Mouse (Mus musculus): ENCODE data around the gene Igflr1. TPM values are rescaled to one million over a fixed set of nuclear protein-coding genes. Genes with fewer than 3 reads are reported as not detected.

Gene Igflr1
- polyA plus RNA-seq, 1 experiment from 2014 or later = 1.0 TPM

- DNase-seq (ENCODE audit: low read depth, low spot score) = no peak
- no peak for TF ChIP-seq CTCF (IDR thresholded peaks at IDR 0.05)
- CTCF ChIA-PET = interaction anchor here (0.8 to 1.8 kb wide), 3 partner anchors 16 to 62 kb away, joined by 3 to 6 read pairs (median 6); no protein-coding TSS in a partner anchor
- no peaks in the 10 kb centered on the region for H3K27me3 ChIP-seq
- ATAC-seq = no peak
- in situ Hi-C loops (cut with MboI; ENCODE audit: low pct_unique_long_range_greater_than_20kb) = loop anchor here (10.0 kb wide), 1 partner anchor 1728 kb away; the partner anchor contains the start of gene Ech1
- POLR2A ChIA-PET = interaction anchor here (0.7 to 1.0 kb wide), 3 partner anchors 10 to 32 kb away, joined by 3 read pairs; partner anchors contain the start of genes Gm49396 and U2af1l4
Measured at GRCm38 (mm10) chr7:30553021-30553589, 12.1 kb upstream of the Igflr1 start.

GRCm38 (mm10) chr7:30553810-30554584 is 11.2 kb upstream of the Igflr1 start:
- H3K27me3 ChIP-seq = no peaks in the 10 kb centered on the region
- in situ Hi-C loops (cut with MboI; ENCODE audit: low pct_unique_long_range_greater_than_20kb) = loop anchor here (10.0 kb wide), 1 partner anchor 1729 kb away; the partner anchor contains the start of gene Ech1
- no peak for TF ChIP-seq CTCF (IDR thresholded peaks at IDR 0.05)
- DNase-seq (ENCODE audit: low read depth, low spot score) (no peak), ATAC-seq (no peak)
- CTCF ChIA-PET = interaction anchor here (1.8 kb wide), 1 partner anchor 18 kb away, joined by 6 read pairs; no protein-coding TSS in a partner anchor
- POLR2A ChIA-PET = no interaction called here

GRCm38 (mm10) chr7:30556894-30557536 is 8.2 kb upstream of the Igflr1 start:
- no peak for ATAC-seq
- DNase-seq (ENCODE audit: low read depth, low spot score) = no peak
- POLR2A ChIA-PET = interaction anchor here (1.2 to 1.3 kb wide), 2 partner anchors 19 to 31 kb away, joined by 3 to 5 read pairs; partner anchors contain the start of gene Kmt2b
- TF ChIP-seq CTCF (IDR thresholded peaks at IDR 0.05) = no peak
- in situ Hi-C loops (cut with MboI; ENCODE audit: low pct_unique_long_range_greater_than_20kb) = loop anchor here (10.0 kb wide), 1 partner anchor 1732 kb away; the partner anchor contains the start of gene Ech1
- CTCF ChIA-PET = interaction anchor here (1.8 kb wide), 1 partner anchor 17 kb away, joined by 5 read pairs; no protein-coding TSS in a partner anchor
- no peaks in the 10 kb centered on the region for H3K27me3 ChIP-seq

- ChIA-PET CTCF (interaction anchor here (1.8 kb wide), 1 partner anchor 16 kb away, joined by 5 read pairs; no protein-coding TSS in a partner anchor), POLR2A (interaction anchor here (1.2 to 1.5 kb wide), 3 partner anchors 10 to 30 kb away, joined by 3 to 5 read pairs (median 3); partner anchors contain the start of gene Kmt2b)
- no peak for ATAC-seq
- no peak for TF ChIP-seq CTCF (IDR thresholded peaks at IDR 0.05)
- DNase-seq (ENCODE audit: low read depth, low spot score) = no peak
- in situ Hi-C loops (cut with MboI; ENCODE audit: low pct_unique_long_range_greater_than_20kb) = loop anchor here (10.0 kb wide), 1 partner anchor 1733 kb away; the partner anchor contains the start of gene Ech1
- H3K27me3 ChIP-seq = no peaks in the 10 kb centered on the region
Measured at GRCm38 (mm10) chr7:30557901-30558514, 7.2 kb upstream of the Igflr1 start.

GRCm38 (mm10) chr7:30558656-30559442 is 6.4 kb upstream of the Igflr1 start:
- ATAC-seq = no peak
- no peaks in the 10 kb centered on the region for H3K27me3 ChIP-seq
- in situ Hi-C loops (cut with MboI; ENCODE audit: low pct_unique_long_range_greater_than_20kb) = loop anchor here (10.0 kb wide), 1 partner anchor 1734 kb away; the partner anchor contains the start of gene Ech1
- TF ChIP-seq CTCF (IDR thresholded peaks at IDR 0.05) = no peak
- ChIA-PET POLR2A (interaction anchor here (1.1 to 1.5 kb wide), 2 partner anchors 9 to 19 kb away, joined by 3 read pairs; no protein-coding TSS in a partner anchor), CTCF (no interaction called here)
- DNase-seq (ENCODE audit: low read depth, low spot score) = no peak

GRCm38 (mm10) chr7:30559443-30559954 is 5.7 kb upstream of the Igflr1 start, which contains the start of gene Lin37:
Lin37 (minus strand) TSS chr7:30559838.
- peak; percentile 83 for ATAC-seq
- peak; percentile 95 for DNase-seq (ENCODE audit: low read depth, low spot score)
- TF ChIP-seq CTCF (IDR thresholded peaks at IDR 0.05) = no peak
- H3K27me3 ChIP-seq = no peaks in the 10 kb centered on the region
- in situ Hi-C loops (cut with MboI; ENCODE audit: low pct_unique_long_range_greater_than_20kb) = loop anchor here (10.0 kb wide), 1 partner anchor 1735 kb away; the partner anchor contains the start of gene Ech1
- ChIA-PET POLR2A (interaction anchor here (0.5 to 1.5 kb wide), 3 partner anchors 8 to 202 kb away, joined by 3 read pairs; no protein-coding TSS in a partner anchor), CTCF (no interaction called here)

- no peaks in the 10 kb centered on the region for H3K27me3 ChIP-seq
- in situ Hi-C loops (cut with MboI; ENCODE audit: low pct_unique_long_range_greater_than_20kb) = no loop called here
- ChIA-PET CTCF (no interaction called here), POLR2A (interaction anchor here (0.5 kb wide), 1 partner anchor 203 kb away, joined by 3 read pairs; no protein-coding TSS in a partner anchor)
- DNase-seq (ENCODE audit: low read depth, low spot score) (no peak), ATAC-seq (no peak)
- TF ChIP-seq CTCF (IDR thresholded peaks at IDR 0.05) = no peak
Measured at GRCm38 (mm10) chr7:30560296-30560695, 4.9 kb upstream of the Igflr1 start.

- no peaks in the 10 kb centered on the region for H3K27me3 ChIP-seq
- POLR2A ChIA-PET = interaction anchor here (1.1 kb wide), 1 partner anchor 10 kb away, joined by 3 read pairs; no protein-coding TSS in a partner anchor
- TF ChIP-seq CTCF (IDR thresholded peaks at IDR 0.05) = no peak
- DNase-seq (ENCODE audit: low read depth, low spot score) (no peak), ATAC-seq (no peak)
- in situ Hi-C loops (cut with MboI; ENCODE audit: low pct_unique_long_range_greater_than_20kb) = no loop called here
- CTCF ChIA-PET = no interaction called here
Measured at GRCm38 (mm10) chr7:30562526-30563116, 2.6 kb upstream of the Igflr1 start.
